Mouse (Mus musculus) cerebellum, postnatal 10 days (tissue): ENCODE results near the gene Insc.
A peak's percentile ranks its signal among the peaks of the same experiment; 100 is the strongest.

Source experiments
- DNase-seq, 2 experiments: peaks; one replicate each; pipeline ENCODE4 v3.0.0; 2021; ENCODE audit warnings: mixed read lengths in 2 of 2

The Insc gene

GRCm38 (mm10) chr7:114743022-114743780, at the start of gene Insc:
Insc (plus strand) TSS chr7:114743694.
- DNase-seq: no peak

GRCm38 (mm10) chr7:114700871-114701270, 42.6 kb upstream of the Insc start:
- no peak for DNase-seq

GRCm38 (mm10) chr7:114706716-114707115, 36.8 kb upstream of the Insc start:
- DNase-seq: no peak

- DNase-seq: no peak
Observed at GRCm38 (mm10) chr7:114707398-114707797, 36.1 kb upstream of the Insc start.

- no peak for DNase-seq
Observed at GRCm38 (mm10) chr7:114710419-114710818, 33.1 kb upstream of the Insc start.

GRCm38 (mm10) chr7:114712523-114712922, 31.0 kb upstream of the Insc start:
- DNase-seq: no peak

- DNase-seq: no peak
Observed at GRCm38 (mm10) chr7:114718300-114718699, 25.2 kb upstream of the Insc start, which contains the start of gene Calcb. Calcb (plus strand) TSS chr7:114718643.

- peak; percentile 67 for DNase-seq
Observed at GRCm38 (mm10) chr7:114719381-114720131, 23.9 kb upstream of the Insc start.

GRCm38 (mm10) chr7:114729696-114730095, 13.8 kb upstream of the Insc start:
- peak; percentile 43 to 55 for DNase-seq

- no peak for DNase-seq
Observed at GRCm38 (mm10) chr7:114731175-114731574, 12.3 kb upstream of the Insc start.

GRCm38 (mm10) chr7:114731700-114732099, 11.8 kb upstream of the Insc start:
- peak; percentile 30 to 45 for DNase-seq

GRCm38 (mm10) chr7:114736256-114736655, 7.2 kb upstream of the Insc start:
- DNase-seq: no peak

GRCm38 (mm10) chr7:114738166-114738565, 5.3 kb upstream of the Insc start:
- no peak for DNase-seq

GRCm38 (mm10) chr7:114740360-114741165, 2.9 kb upstream of the Insc start:
- DNase-seq: peak; percentile 38 to 49

- peak in 1 of 2 experiments; percentile 16 for DNase-seq
Observed at GRCm38 (mm10) chr7:114744639-114745245, 1.2 kb downstream of the Insc start.

GRCm38 (mm10) chr7:114745481-114746271, 2.2 kb downstream of the Insc start:
- DNase-seq: peak in 1 of 2 experiments; percentile 28

- DNase-seq: no peak
Observed at GRCm38 (mm10) chr7:114747596-114747995, 4.1 kb downstream of the Insc start.

- DNase-seq: no peak
Observed at GRCm38 (mm10) chr7:114748239-114748638, 4.7 kb downstream of the Insc start.

GRCm38 (mm10) chr7:114753471-114753870, 10.0 kb downstream of the Insc start:
- peak; percentile 72 to 75 for DNase-seq

GRCm38 (mm10) chr7:114754196-114754595, 10.7 kb downstream of the Insc start:
- DNase-seq: peak; percentile 50 to 66

- peak in 1 of 2 experiments; percentile 17 for DNase-seq
Observed at GRCm38 (mm10) chr7:114754626-114755025, 11.1 kb downstream of the Insc start.

- DNase-seq: no peak
Observed at GRCm38 (mm10) chr7:114762660-114763059, 19.2 kb downstream of the Insc start.
